In the genomic region with DNA sequence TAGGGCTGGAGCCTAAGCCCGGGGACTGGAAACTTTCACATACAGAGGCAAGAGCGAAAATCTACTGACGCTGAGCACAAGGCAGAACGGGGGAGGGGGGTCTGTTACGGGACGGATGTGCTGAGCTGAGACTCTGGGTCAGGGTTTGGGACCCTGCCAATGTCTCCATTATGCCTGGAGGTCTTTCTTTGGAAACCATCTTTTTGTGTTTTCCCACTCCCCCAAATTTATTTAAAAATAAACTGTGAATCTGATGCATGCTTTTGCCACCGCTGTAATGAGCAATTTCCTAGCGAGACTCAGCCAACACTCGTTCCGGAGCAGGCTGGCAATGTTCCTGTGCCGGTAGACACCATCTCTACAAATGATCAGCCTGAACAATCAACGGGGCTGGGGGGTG, we compare ENCODE assay signal across 13 mouse cellular contexts. TPM values are rescaled to one million over a fixed set of nuclear protein-coding genes. Genes with fewer than 3 reads are reported as not detected.
DNase-seq lines count a peak whose midpoint lies in the region; ATAC-seq and TF ChIP-seq lines count a peak whose summit lies in the region.
"Had no signal": no experiment of that assay in that cellular context is flagged by ENCODE, and none has a peak within 500 bp of the region (broad histone marks: within the 10 kb centered on the region; RNA-seq: fewer than 3 reads in every experiment).

No protein-coding gene starts in this region.

- WGBS in intestine, embryonic 14.5 days, result 60% methylated on average over 12 of the region's 12 CpGs
- WGBS in intestine, embryonic 16.5 days, result 51% methylated on average over 12 of the region's 12 CpGs
- WGBS in midbrain, postnatal 0 days, result 52% methylated on average over 12 of the region's 12 CpGs
- 70% methylated on average over 12 of the region's 12 CpGs for WGBS in midbrain, embryonic 14.5 days
- WGBS in forebrain, embryonic 16.5 days, result 27% methylated on average over 12 of the region's 12 CpGs
- 51% methylated on average over 12 of the region's 12 CpGs for WGBS in neural tube, embryonic 15.5 days

- no peak overlapping the region for H3K4me2 ChIP-seq in intestine, embryonic 14.5 days (ENCODE audit: low read length)
- no peak overlapping the region for H3K4me2 ChIP-seq in intestine, embryonic 16.5 days (ENCODE audit: low read depth, low read length)
- no peak overlapping the region for H3K4me2 ChIP-seq in midbrain, postnatal 0 days (ENCODE audit: low read depth, low read length, poor library complexity, severe bottlenecking)
- H3K4me2 ChIP-seq in midbrain, embryonic 14.5 days (ENCODE audit: low read length), result no peak overlapping the region
- H3K4me2 ChIP-seq in forebrain, embryonic 16.5 days (ENCODE audit: low read length), result peak overlapping the region; percentile 2; the same call in 1 of the 2 replicates
- H3K4me2 ChIP-seq in neural tube, embryonic 15.5 days, result no peak overlapping the region
- H3K4me2 ChIP-seq: liver, embryonic 11.5 days had no signal

- H3K9ac ChIP-seq in intestine, embryonic 14.5 days (ENCODE audit: low read length), result no peak overlapping the region
- no peak overlapping the region for H3K9ac ChIP-seq in intestine, embryonic 16.5 days (ENCODE audit: low read depth, low read length)
- H3K9ac ChIP-seq in midbrain, postnatal 0 days (replicated peaks; ENCODE audit: low read length, poor library complexity, severe bottlenecking), result no peak overlapping the region
- H3K9ac ChIP-seq in midbrain, embryonic 14.5 days (replicated peaks; ENCODE audit: low read length), result no peak overlapping the region
- no peak overlapping the region for H3K9ac ChIP-seq in forebrain, embryonic 16.5 days (replicated peaks; ENCODE audit: low read depth, low read length)
- H3K9ac ChIP-seq in neural tube, embryonic 15.5 days (replicated peaks), result no peak overlapping the region

- H3K9me3 ChIP-seq in intestine, embryonic 14.5 days (ENCODE audit: control insufficient read depth, low read length), result no peaks in the 10 kb centered on the region
- no peaks in the 10 kb centered on the region for H3K9me3 ChIP-seq in intestine, embryonic 16.5 days (ENCODE audit: control insufficient read depth, low read length)
- no peaks in the 10 kb centered on the region for H3K9me3 ChIP-seq in midbrain, postnatal 0 days (ENCODE audit: low read length)
- no peaks in the 10 kb centered on the region for H3K9me3 ChIP-seq in midbrain, embryonic 14.5 days (ENCODE audit: control insufficient read depth, low read length)
- no peaks in the 10 kb centered on the region for H3K9me3 ChIP-seq in forebrain, embryonic 16.5 days (ENCODE audit: control insufficient read depth, low read length)
- H3K9me3 ChIP-seq in neural tube, embryonic 15.5 days (replicated peaks), result no peaks in the 10 kb centered on the region

- H3K36me3 ChIP-seq in intestine, embryonic 14.5 days (ENCODE audit: control insufficient read depth, insufficient read depth, low read length), result no peaks in the 10 kb centered on the region
- no peaks in the 10 kb centered on the region for H3K36me3 ChIP-seq in intestine, embryonic 16.5 days (ENCODE audit: control insufficient read depth, insufficient read depth, low read length)
- H3K36me3 ChIP-seq in midbrain, postnatal 0 days (ENCODE audit: insufficient read depth, low read length), result no peaks in the 10 kb centered on the region
- no peaks in the 10 kb centered on the region for H3K36me3 ChIP-seq in midbrain, embryonic 14.5 days (ENCODE audit: control insufficient read depth, insufficient read depth, low read length)
- H3K36me3 ChIP-seq in forebrain, embryonic 16.5 days (ENCODE audit: control insufficient read depth, insufficient read depth), result no peaks in the 10 kb centered on the region
- H3K36me3 ChIP-seq in neural tube, embryonic 15.5 days, result no peaks in the 10 kb centered on the region

- 0 out of 2 replicates have a peak, but pooled peaks cover 8% of the 10 kb centered on the region for H3K4me1 ChIP-seq in intestine, embryonic 14.5 days (replicated peaks; ENCODE audit: control insufficient read depth, insufficient read depth, low read length)
- H3K4me1 ChIP-seq in intestine, embryonic 16.5 days (ENCODE audit: control insufficient read depth, insufficient read depth, low read length), result peaks cover 3% of the 10 kb centered on the region; the same call in 1 of the 2 replicates
- H3K4me1 ChIP-seq in midbrain, postnatal 0 days (ENCODE audit: insufficient read depth, low read length), result peaks cover 22% of the 10 kb centered on the region
- H3K4me1 ChIP-seq in midbrain, embryonic 14.5 days (ENCODE audit: control insufficient read depth, insufficient read depth, low read length), result peaks cover 23% of the 10 kb centered on the region
- H3K4me1 ChIP-seq in forebrain, embryonic 16.5 days (replicated peaks; ENCODE audit: control insufficient read depth, insufficient read depth, low read length), result peaks cover 35% of the 10 kb centered on the region
- peaks cover 36% of the 10 kb centered on the region for H3K4me1 ChIP-seq in neural tube, embryonic 15.5 days

- H3K27ac ChIP-seq in intestine, embryonic 14.5 days (ENCODE audit: low read depth), result 0 out of 2 replicates have a peak overlapping the region, but pooled peaks have one; percentile 2
- H3K27ac ChIP-seq in intestine, embryonic 16.5 days (ENCODE audit: low read length), result no peak overlapping the region
- no peak overlapping the region for H3K27ac ChIP-seq in midbrain, postnatal 0 days (ENCODE audit: low read depth, low read length)
- H3K27ac ChIP-seq in midbrain, embryonic 14.5 days (replicated peaks; ENCODE audit: low read depth, low read length), result no peak overlapping the region
- H3K27ac ChIP-seq in forebrain, embryonic 16.5 days (ENCODE audit: low read length), result no peak overlapping the region
- H3K27ac ChIP-seq in neural tube, embryonic 15.5 days (replicated peaks), result no peak overlapping the region

- no peak for ATAC-seq in intestine, embryonic 14.5 days (replicated peaks; ENCODE audit: low FRiP score, low TSS enrichment, low read depth)
- ATAC-seq in intestine, embryonic 16.5 days, result no peak
- no peak for ATAC-seq in midbrain, postnatal 0 days (ENCODE audit: low FRiP score)
- no peak for ATAC-seq in midbrain, embryonic 14.5 days (ENCODE audit: low FRiP score, low TSS enrichment)
- ATAC-seq in forebrain, embryonic 16.5 days, result no peak
- no peak for ATAC-seq in neural tube, embryonic 15.5 days (ENCODE audit: low FRiP score)

- H3K27me3 ChIP-seq in intestine, embryonic 14.5 days (replicated peaks; ENCODE audit: control insufficient read depth, insufficient read depth, low read length), result no peaks in the 10 kb centered on the region
- H3K27me3 ChIP-seq in intestine, embryonic 16.5 days (replicated peaks; ENCODE audit: control insufficient read depth, insufficient read depth, low read length), result no peaks in the 10 kb centered on the region
- H3K27me3 ChIP-seq in midbrain, postnatal 0 days (ENCODE audit: insufficient read depth, low read length), result no peaks in the 10 kb centered on the region
- H3K27me3 ChIP-seq in midbrain, embryonic 14.5 days (ENCODE audit: control insufficient read depth, insufficient read depth, low read length), result no peaks in the 10 kb centered on the region
- no peaks in the 10 kb centered on the region for H3K27me3 ChIP-seq in forebrain, embryonic 16.5 days (replicated peaks; ENCODE audit: control insufficient read depth, insufficient read depth, low read length)
- no peaks in the 10 kb centered on the region for H3K27me3 ChIP-seq in neural tube, embryonic 15.5 days (replicated peaks)

- DNase-seq in intestine, embryonic 14.5 days (ENCODE audit: low spot score), result no peak
- peak; percentile 24 for DNase-seq in midbrain, postnatal 0 days (ENCODE audit: low spot score)
- DNase-seq in midbrain, embryonic 14.5 days, result no peak
- no peak for DNase-seq in adipocyte (ENCODE audit: low spot score)
- DNase-seq: adrenal gland, postnatal 10 days; heart, postnatal 14 days; kidney, adult 11 months had no signal

- no peak overlapping the region for H3K4me3 ChIP-seq in intestine, embryonic 14.5 days (ENCODE audit: low read depth, low read length)
- no peak overlapping the region for H3K4me3 ChIP-seq in intestine, embryonic 16.5 days (ENCODE audit: low read length)
- no peak overlapping the region for H3K4me3 ChIP-seq in midbrain, postnatal 0 days (ENCODE audit: low read depth, low read length)
- no peak overlapping the region for H3K4me3 ChIP-seq in midbrain, embryonic 14.5 days (replicated peaks; ENCODE audit: low read depth, low read length)
- no peak overlapping the region for H3K4me3 ChIP-seq in forebrain, embryonic 16.5 days (replicated peaks; ENCODE audit: low read length)
- no peak overlapping the region for H3K4me3 ChIP-seq in neural tube, embryonic 15.5 days (replicated peaks)

- no peak for TF ChIP-seq CTCF in midbrain, postnatal 0 days (IDR thresholded peaks at IDR 0.05)

RNA-seq across cellular contexts. Expression of gene Psapl1, which starts 57.0 kb away (rescaled TPM):
- 0.11 and 0.16 TPM in 2 replicates for polyA plus RNA-seq in intestine, embryonic 14.5 days (2014; fragmentation: Nextera tagmentation; extraction: Ambion mirVana)
- polyA plus RNA-seq in intestine, embryonic 16.5 days (2015; fragmentation: Nextera tagmentation; extraction: Ambion mirVana), result 0.16 TPM in 1 of 2 replicates, not detected in the other
- 0.55 TPM in 1 of 2 replicates, not detected in the other for total RNA-seq in midbrain, postnatal 0 days (2014; rRNA removed)
- not detected in 2 replicates for polyA plus RNA-seq in midbrain, postnatal 0 days (2015; fragmentation: Nextera tagmentation; extraction: Ambion mirVana)
- polyA plus RNA-seq in midbrain, embryonic 14.5 days (2014; fragmentation: Nextera tagmentation; extraction: Ambion mirVana), result not detected in 2 replicates
- polyA plus RNA-seq in forebrain, embryonic 16.5 days (2015; fragmentation: Nextera tagmentation; extraction: Ambion mirVana), result 0.08 TPM in 1 of 2 replicates, not detected in the other
- 0.20 TPM in 1 of 2 replicates, not detected in the other for polyA plus RNA-seq in neural tube, embryonic 15.5 days (2015; fragmentation: Nextera tagmentation; extraction: Ambion mirVana)
- total RNA-seq: adrenal gland, postnatal 10 days; CH12.LX; heart, postnatal 14 days; layer of hippocampus, postnatal 14 days had no signal
